Mouse (Mus musculus): ENCODE results near the gene Hoxa9. TPM values are rescaled to one million over a fixed set of nuclear protein-coding genes. Genes with fewer than 3 reads are reported as not detected.

The Hoxa9 gene
- 1.1 TPM for polyA plus RNA-seq (2014; fragmentation: Illumina TruSeq; extraction: RNeasy Lipid Tissue Mini Kit (QIAGEN cat#74804); ENCODE audit: low read depth, low replicate concordance)

DNA sequence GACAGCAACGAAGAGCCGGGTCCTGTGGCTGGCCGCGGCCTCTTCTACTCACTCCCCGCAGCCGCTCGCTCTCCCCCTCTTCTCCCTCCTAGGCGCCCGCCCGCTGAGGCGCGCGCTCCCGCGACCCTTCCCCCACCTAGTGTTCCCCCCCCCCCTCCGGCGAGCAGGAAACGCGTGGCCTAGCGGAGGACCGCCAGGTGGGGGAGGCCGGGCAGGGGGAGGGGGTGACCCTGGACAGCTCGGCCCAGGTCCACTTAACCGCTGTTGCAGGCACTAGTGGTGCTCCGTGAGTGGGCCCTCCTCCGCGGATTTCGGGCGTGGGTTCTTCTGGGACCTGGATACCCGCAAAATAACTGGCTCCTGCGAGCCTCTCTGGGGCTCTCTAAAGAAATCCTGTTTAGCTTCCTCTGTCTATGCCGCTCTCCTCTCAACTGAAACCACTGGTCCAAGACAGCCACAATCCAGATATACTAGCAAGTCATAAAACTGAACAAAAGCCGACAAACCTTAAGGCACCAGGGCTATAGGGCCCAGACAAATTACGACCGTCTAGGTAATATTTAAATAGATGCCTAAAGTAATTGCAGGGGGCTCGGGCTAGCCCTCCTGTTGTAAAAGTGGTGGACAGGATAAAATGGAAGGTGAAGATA is at the start of gene Hoxa9:
Gene Hoxa9, minus strand, starts transcription at position 574 of the 650 bp plus-strand sequence.

DNA sequence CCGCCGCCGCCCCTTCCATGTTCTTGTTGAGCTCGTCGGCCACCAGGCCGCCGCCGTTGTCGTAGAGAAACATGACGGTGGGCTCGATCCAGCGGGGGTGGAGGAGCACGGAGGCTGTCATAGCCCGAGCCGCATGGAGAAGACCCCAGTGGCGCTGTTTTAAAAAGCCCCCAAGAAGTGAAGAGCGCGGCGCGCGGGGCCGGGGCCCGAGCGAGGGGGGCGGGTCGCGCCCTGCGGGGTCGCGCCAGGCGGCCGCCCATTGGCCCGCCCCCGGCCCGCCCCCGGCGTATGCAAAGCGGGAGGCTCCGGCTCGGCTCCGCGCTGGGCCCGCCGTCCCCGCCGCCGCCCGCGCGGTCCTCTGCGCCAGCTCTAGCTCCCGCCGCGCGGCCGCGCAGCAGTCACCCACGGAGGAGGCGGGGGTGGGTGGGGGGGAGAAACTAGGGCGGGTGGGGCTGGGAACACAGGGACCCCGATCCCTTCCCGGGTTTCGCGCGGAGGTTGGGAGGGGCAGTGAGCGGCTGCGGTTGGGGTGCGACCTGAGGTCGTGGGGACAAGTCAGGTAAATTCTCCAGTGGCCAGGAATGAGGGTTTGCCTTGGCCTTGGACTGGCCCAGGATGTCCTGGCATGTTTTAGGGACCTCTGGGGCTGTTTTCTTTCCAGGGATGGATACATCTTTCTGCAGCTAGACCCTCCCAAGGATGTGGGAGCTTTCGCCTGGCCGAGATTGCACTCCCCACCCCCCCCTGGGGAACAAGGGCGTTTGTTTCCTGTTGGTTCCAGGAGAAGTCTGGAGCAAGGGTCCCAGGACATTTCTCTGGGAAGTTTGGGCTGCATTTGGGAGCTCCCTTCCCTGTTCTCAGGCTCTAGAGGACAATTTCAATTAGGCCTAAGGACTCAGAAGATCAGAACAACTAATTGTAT is 30.0 kb upstream of the Hoxa9 start, which contains the start of gene Hoxa13:
Gene Hoxa13, minus strand, starts transcription at position 227 of the 922 bp plus-strand sequence.

GRCm38 (mm10) chr6:52245757-52246142 is 14.9 kb upstream of the Hoxa9 start, which contains the start of gene Hoxa11:
TSS of gene Hoxa11 (minus strand) at chr6:52245810.

GRCm38 (mm10) chr6:52240389-52241000 is 9.6 kb upstream of the Hoxa9 start, which contains the start of gene Hoxa10:
TSS of gene Hoxa10 (minus strand) at chr6:52240854.

GRCm38 (mm10) chr6:52221337-52221992 is 9.4 kb downstream of the Hoxa9 start, which contains the start of gene Hoxa7:
TSS of gene Hoxa7 (minus strand) at chr6:52221854.

GRCm38 (mm10) chr6:52213119-52213986 is 17.5 kb downstream of the Hoxa9 start, which contains the start of the genes Hoxa3 and Gm28308:
TSS of gene Hoxa3 (minus strand) at chr6:52213336.
TSS of gene Gm28308 (minus strand) at chr6:52213339.

DNA sequence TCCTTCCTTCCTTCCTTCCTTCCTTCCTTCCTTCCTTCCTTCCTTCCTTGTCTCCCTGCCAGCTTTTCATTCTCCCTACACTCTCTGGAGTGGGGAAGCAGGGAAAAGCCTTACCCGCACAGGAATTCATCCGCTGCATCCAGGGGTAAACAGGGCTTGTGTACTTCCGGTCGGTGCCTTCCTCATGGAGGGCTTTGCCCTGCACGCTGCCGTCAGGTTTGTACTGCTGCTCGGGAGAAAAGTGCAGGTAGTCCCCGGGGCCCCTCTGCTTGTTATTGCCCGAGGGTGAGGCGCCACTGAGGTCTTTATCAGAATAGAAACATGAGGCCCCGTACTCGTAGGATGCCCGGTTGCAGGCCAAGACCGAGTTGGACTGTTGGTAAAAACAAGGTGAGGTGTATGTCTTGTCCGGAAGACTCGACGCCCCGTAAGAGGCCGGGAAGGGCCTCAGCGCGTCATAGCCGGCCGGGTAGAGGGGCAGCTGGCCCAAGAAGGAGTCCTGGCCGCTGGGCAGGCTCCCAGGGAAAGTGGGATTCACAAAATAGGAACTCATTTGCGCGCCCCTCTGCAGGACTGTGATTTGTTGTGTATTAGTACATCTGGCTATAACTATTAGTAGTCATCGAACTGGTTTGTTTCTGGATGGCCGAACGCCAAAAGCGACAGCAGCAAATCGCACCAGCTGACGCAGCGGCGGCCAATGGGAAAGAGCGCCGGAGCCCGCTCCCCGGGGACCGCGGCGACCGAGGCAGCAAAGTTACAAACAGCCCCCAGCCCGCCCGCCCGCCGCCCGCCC is 22.6 kb downstream of the Hoxa9 start, which contains the start of gene Hoxa6:
Gene Hoxa6, minus strand, starts transcription at position 651 of the 796 bp plus-strand sequence.

DNA sequence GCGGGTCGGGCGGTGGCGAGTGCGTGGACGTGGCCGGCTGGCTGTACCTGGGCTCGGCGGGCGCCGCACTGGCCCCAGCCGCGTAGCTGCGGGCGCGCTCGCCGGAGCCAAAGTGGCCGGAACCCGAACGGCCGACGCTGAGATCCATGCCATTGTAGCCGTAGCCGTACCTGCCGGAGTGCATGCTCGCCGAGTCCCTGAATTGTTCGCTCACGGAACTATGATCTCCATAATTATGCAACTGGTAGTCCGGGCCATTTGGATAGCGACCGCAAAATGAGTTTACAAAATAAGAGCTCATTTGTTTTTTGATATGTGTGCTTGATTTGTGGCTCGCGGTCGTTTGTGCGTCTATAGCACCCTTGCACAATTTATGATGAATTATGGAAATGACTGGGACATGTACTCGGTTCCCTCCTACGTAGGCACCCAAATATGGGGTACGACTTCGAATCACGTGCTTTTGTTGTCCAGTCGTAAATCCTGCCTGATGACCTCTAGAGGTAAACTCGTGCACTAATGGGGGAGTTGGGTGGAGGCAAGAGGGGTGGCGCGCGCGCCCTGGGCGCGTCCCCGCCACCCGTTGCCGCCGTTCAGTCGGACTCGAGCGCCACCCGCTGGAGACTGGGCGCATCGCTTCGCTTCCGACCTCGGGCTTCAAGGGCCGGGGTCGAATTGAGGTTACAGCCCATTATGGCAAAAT is 26.7 kb downstream of the Hoxa9 start, which contains the start of gene Hoxa5:
Gene Hoxa5, minus strand, starts transcription at position 538 of the 703 bp plus-strand sequence.

DNA sequence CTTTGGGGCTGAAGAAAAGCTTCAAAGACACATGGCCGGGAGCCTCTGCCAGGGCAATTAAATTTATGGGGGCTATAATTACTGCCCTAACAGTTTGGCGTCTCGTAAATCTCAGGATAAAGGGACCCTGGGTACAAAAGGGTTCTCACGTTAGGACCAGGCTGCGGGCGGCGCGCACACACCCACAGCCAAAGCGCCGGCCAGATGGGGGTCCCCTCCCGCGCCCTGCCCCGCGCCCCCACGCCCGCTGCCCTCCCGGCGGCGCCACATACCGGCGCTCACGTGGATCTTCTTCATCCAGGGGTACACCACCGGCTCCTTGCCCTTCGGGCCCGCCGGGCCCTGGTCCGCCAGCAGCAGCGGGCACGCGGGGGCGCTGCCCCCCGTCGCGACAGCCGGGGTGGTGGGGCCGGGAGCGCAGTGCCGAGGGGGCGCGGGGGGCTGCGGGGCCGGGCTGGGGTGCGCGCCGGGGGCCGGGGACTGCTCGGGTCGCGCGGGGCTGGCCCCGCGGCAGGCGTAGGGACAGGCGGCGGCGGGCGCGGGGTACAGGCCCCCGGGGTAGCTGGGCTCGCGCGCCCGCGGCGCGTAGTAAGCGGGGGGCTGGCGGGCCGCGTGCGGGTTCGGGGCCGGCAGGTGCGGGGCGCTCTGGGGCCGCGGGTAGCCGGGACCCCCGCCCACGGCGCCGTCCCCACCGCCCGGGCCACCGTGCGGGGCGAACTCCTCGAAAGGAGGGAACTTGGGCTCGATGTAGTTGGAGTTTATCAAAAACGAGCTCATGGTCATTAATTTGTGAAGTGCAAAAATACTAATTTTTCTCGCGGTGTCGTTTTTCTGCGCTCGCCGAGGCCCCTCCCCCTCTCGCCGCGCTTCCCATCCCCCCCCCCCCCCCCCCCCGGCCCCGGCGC is 39.7 kb downstream of the Hoxa9 start, which contains the start of gene Hoxa4:
Gene Hoxa4, minus strand, starts transcription at position 848 of the 905 bp plus-strand sequence.

DNA sequence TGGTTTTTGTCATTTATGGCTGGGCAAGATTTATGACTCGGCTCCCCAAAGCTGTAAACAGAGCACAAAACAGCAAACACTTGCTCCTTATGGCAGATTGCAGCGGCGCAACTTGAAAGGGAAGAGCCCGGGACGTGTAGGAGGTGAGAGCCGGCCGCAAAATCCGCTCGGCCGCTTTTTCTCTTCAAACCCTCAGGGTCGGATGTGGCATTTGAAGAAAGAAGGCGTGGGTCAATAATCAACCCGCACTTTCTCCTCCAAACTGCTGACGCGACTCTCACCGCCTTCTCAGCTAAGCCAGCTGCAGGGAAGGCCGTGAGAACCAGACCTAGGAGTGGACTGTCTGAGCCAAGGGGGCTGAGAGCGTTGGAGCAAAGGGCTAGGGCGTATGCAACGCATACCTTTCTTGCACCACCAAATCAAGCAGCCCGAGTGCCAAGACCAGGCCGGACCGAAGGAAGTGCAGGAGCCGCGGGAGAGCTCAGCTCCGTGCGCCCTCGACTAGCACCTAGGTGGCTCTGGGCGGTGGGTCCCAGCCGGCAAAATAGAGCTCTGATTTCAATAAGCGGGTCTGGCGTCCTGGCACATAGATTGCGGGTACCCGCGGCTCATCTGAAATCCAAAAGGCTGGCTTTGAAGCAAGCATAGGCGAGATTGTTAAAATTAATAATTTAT is 53.7 kb downstream of the Hoxa9 start, which contains the start of gene 5730596B20Rik:
Gene 5730596B20Rik, plus strand, starts transcription at position 438 of the 675 bp plus-strand sequence.

Other genes starting within 250 kb of the Hoxa9 start
- 80.7 TPM for gene Skap2, start 218.5 kb downstream of the Hoxa9 start, polyA plus RNA-seq (2014; fragmentation: Illumina TruSeq; extraction: RNeasy Lipid Tissue Mini Kit (QIAGEN cat#74804); ENCODE audit: low read depth, low replicate concordance)
- 0.93 TPM for gene Hoxa1, start 72.8 kb downstream of the Hoxa9 start, polyA plus RNA-seq (2014; fragmentation: Illumina TruSeq; extraction: RNeasy Lipid Tissue Mini Kit (QIAGEN cat#74804); ENCODE audit: low read depth, low replicate concordance)
- 1.5 TPM for gene Hoxa2, start 66.3 kb downstream of the Hoxa9 start, polyA plus RNA-seq (2014; fragmentation: Illumina TruSeq; extraction: RNeasy Lipid Tissue Mini Kit (QIAGEN cat#74804); ENCODE audit: low read depth, low replicate concordance)
- gene 5730596B20Rik, start 53.6 kb downstream of the Hoxa9 start, polyA plus RNA-seq (2014; fragmentation: Illumina TruSeq; extraction: RNeasy Lipid Tissue Mini Kit (QIAGEN cat#74804); ENCODE audit: low read depth, low replicate concordance): not detected
- gene Hoxa4, start 39.3 kb downstream of the Hoxa9 start, polyA plus RNA-seq (2014; fragmentation: Illumina TruSeq; extraction: RNeasy Lipid Tissue Mini Kit (QIAGEN cat#74804); ENCODE audit: low read depth, low replicate concordance): 0.47 TPM
- gene Hoxa5, start 26.5 kb downstream of the Hoxa9 start, polyA plus RNA-seq (2014; fragmentation: Illumina TruSeq; extraction: RNeasy Lipid Tissue Mini Kit (QIAGEN cat#74804); ENCODE audit: low read depth, low replicate concordance): 11.8 TPM
- gene Hoxa6, start 22.4 kb downstream of the Hoxa9 start, polyA plus RNA-seq (2014; fragmentation: Illumina TruSeq; extraction: RNeasy Lipid Tissue Mini Kit (QIAGEN cat#74804); ENCODE audit: low read depth, low replicate concordance): not detected
- gene Hoxa3, start 17.8 kb downstream of the Hoxa9 start, polyA plus RNA-seq (2014; fragmentation: Illumina TruSeq; extraction: RNeasy Lipid Tissue Mini Kit (QIAGEN cat#74804); ENCODE audit: low read depth, low replicate concordance): 3.1 TPM
- not detected for gene Gm28308, start 17.8 kb downstream of the Hoxa9 start, polyA plus RNA-seq (2014; fragmentation: Illumina TruSeq; extraction: RNeasy Lipid Tissue Mini Kit (QIAGEN cat#74804); ENCODE audit: low read depth, low replicate concordance)
- 9.6 TPM for gene Hoxa7, start 9.2 kb downstream of the Hoxa9 start, polyA plus RNA-seq (2014; fragmentation: Illumina TruSeq; extraction: RNeasy Lipid Tissue Mini Kit (QIAGEN cat#74804); ENCODE audit: low read depth, low replicate concordance)
- gene Hoxa10, start 9.8 kb upstream of the Hoxa9 start, polyA plus RNA-seq (2014; fragmentation: Illumina TruSeq; extraction: RNeasy Lipid Tissue Mini Kit (QIAGEN cat#74804); ENCODE audit: low read depth, low replicate concordance): 1.0 TPM
- gene Hoxa11, start 14.7 kb upstream of the Hoxa9 start, polyA plus RNA-seq (2014; fragmentation: Illumina TruSeq; extraction: RNeasy Lipid Tissue Mini Kit (QIAGEN cat#74804); ENCODE audit: low read depth, low replicate concordance): not detected
- gene Hoxa13, start 29.8 kb upstream of the Hoxa9 start, polyA plus RNA-seq (2014; fragmentation: Illumina TruSeq; extraction: RNeasy Lipid Tissue Mini Kit (QIAGEN cat#74804); ENCODE audit: low read depth, low replicate concordance): not detected
- not detected for gene Evx1, start 82.4 kb upstream of the Hoxa9 start, polyA plus RNA-seq (2014; fragmentation: Illumina TruSeq; extraction: RNeasy Lipid Tissue Mini Kit (QIAGEN cat#74804); ENCODE audit: low read depth, low replicate concordance)

Measured in adrenal gland, adult 10 weeks (tissue).